Mouse (Mus musculus) heart, adult 2 months (tissue): Measurements from ENCODE around the gene Msantd2.

Experiments
- CTCF ChIP-seq: fragments of 200-600 bp; IDR thresholded peaks from 2 replicates; pipeline ENCODE4 v1.8.1; 2022; ENCODE audit warnings: antibody characterized with exemption, mild to moderate bottlenecking, moderate library complexity
- POLR2A ChIP-seq: fragments of 200-500 bp; IDR thresholded peaks from 2 replicates; pipeline ENCODE4 v1.6.1; 2011; ENCODE audit warnings: mild to moderate bottlenecking, low read depth, low read length, control low read depth; ENCODE audit not compliant: insufficient read depth

GRCm38 (mm10) chr9:37530031-37530887 lies 41.1 kb downstream of the Msantd2 start:
- TF ChIP-seq POLR2A: peak; percentile 58
- peak; percentile 74 for TF ChIP-seq CTCF
